Mouse (Mus musculus): ENCODE measurements around the gene Acad10.
A peak's percentile ranks its signal among the peaks of the same experiment; 100 is the strongest.
"Not testable (repeated sequence)": the region's sequence is repeated elsewhere in the genome, so short reads cannot be mapped to it uniquely, and the experiment has no call there.

Gene Acad10

DNA sequence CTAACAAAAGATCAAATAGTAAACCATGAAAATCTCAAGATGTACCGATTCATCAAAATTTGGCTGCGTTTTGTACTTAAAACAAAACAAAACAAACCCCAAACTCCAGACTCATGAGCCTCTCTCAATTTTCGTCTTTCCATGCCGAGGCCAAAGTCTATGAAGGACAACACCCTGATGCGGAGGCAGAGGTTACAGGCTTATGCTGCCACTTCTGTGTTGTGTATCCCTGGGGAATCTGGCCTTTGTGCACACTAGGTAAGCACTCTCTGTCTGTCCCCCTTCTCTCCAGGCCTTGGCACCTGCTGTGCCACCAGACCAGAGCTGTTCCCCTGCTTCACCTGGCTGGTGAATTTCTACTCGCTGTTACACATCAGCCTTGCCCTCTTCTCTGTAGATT lies 2.7 kb downstream of the Acad10 start:
- not testable (repeated sequence) for DNase-seq (ENCODE audit: low spot score)

DNA sequence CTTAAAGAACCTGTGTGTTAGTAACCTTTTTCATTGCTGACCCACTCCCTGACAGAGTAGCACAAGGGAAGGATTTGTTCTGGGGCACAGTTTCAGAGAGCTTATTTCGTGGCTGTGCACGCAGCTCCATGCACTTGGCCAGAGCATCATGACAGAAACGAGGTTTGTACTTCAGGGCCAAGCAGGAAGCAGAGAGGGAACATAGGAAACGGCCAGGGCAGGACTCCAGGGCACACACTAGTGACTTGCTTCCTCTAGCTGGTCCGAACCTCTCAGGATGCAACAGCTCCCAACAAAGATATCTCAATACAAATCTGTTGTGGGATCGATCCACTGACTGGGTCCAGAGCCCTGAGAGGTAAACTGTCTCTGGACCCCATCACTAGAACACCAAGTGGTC lies 3.4 kb downstream of the Acad10 start:
- not testable (repeated sequence) for DNase-seq (ENCODE audit: low spot score)

DNA sequence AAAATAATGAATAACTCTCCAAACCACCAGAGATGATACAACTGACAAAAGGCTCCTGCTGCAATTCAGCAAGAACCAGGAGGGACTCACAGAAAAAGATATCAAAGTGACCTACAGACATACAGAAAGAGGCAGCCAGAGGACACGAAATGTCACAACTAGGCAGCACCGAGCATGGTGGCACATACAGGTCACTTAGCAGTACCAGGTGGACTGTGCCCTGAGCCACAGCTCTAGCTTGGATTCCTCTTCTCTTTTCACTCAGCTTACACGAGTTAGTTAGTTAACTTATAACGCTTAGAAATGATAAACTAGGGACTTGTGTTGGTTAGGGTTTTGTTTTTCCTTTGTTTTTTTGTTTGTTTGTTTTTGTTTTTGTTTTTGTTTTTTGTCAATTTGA lies 5.8 kb downstream of the Acad10 start:
- DNase-seq (ENCODE audit: low spot score): no peak

DNA sequence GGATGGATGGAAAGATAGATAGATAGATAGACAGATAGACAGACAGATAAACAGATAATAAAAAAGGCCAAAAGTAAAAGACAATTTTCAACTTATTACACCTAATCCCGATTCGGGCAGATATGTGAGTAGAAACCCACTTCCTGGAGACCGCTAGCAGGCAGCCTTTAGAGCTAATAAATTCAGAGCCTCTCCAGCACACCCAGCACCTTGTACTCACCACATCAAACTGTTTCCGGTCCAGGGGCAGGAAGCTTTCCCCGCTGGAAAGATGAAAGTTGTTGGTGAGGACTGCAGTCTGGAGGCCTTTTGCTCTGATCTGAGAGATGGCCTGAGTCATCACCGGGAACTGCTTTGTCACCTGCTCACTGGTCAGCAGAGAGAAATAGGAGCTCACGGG lies 11.2 kb downstream of the Acad10 start:
- no peak for DNase-seq (ENCODE audit: low spot score)

DNA sequence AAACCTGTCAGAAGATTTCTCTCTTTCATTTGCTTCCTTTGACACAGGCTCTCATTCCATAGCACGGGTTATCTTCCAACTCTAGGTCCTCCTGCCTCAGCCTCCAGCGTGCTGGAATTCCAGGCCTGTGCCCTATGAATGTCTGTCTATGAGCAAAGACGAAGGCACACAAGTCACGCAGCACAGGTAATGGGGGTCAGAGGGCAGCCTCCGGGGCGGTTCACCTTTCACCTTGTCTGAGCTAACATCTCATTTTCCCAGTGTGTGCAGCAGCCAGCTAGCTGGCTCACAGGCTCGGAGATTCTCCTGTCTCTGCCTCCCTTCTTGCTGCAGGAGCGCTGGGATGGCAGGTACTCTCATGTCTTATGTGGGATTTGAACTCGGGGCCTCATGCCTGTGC lies 20.7 kb downstream of the Acad10 start:
- no peak for DNase-seq (ENCODE audit: low spot score)

DNA sequence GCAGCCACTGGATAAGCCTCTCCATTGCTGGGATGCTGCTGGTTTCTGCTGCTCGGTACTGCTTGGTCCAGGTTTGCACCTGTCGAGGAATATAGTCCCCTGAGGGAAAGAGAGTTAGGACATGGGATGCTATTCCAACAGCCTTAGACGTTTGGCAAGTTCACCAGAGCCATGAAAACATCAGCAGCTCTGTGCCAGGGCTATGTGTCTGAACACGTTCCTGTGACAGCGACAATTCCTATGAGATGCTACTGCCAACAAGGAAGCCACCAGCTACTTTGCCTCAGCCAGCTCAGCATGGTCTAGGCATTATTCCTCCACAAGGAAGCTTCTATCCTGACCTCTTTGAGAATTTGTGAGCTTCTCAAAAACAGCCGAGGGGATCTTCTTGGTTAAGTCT lies 23.0 kb downstream of the Acad10 start:
- no peak for DNase-seq (ENCODE audit: low spot score)

DNA sequence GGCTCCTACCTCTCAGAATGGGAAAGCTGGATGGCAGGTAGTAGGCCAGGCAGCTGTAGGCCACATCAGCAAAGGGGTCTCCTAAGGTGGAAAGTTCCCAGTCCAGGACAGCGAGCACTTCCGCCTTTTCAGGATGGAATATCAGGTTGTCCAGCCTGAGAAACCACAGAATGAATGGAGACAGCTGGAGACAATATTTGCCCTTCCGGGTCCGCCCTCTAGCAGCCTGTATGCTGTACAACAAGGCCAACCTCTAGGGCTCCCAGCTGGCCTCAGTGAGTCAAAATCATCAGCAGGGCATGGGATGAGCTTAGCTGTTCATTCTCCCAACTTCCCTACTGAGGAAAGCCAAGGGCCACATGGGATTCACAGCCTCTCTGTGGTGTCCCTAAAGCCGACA lies 25.6 kb downstream of the Acad10 start:
- no peak for DNase-seq (ENCODE audit: low spot score)

DNA sequence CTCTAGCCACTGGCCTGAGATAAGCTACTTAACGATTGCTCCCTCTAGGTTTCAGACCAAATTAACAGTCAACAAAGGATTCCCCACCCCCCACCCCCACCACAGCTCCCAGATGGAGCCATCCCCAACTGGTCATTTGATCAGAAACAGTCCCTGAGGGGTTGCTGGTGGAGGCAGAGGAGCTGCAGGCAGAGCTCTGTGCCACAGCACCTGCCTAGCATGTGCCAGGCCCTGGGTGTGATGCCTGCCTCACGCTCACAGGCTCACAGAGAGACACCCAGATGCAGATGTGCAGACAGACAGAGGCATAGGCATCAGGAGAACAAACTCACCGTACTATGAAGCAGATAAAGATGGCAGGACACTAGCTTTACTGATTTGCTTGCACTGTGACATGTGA lies 27.5 kb downstream of the Acad10 start:
- DNase-seq (ENCODE audit: low spot score): peak; percentile 33

DNA sequence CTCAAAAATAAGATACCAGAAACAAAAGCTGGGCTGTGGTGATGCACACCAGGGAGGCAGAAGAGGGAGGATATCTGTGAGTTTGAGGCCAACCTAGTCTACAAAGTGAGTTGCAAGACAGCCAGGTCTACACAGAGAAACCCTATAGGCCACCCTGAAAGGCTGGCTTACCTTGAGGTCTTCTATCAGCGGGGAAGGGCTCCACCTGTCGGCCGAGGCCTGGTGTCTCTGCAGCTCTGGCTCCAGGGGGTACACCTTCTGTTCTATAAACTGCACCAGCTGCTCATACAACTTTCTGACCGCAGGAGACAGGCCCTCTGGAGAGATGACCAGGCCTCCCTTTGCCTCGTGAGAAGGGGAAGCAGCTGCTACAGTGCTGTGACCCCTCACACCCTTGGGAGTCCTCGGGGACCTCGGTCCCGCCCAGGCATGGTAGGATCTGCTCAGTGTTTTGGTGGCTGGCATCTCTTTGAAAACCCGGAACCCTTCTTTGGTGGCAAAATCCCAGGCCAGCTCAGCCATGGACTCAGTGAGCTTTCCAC lies 29.1 kb downstream of the Acad10 start:
- DNase-seq (ENCODE audit: low spot score): peak; percentile 42

DNA sequence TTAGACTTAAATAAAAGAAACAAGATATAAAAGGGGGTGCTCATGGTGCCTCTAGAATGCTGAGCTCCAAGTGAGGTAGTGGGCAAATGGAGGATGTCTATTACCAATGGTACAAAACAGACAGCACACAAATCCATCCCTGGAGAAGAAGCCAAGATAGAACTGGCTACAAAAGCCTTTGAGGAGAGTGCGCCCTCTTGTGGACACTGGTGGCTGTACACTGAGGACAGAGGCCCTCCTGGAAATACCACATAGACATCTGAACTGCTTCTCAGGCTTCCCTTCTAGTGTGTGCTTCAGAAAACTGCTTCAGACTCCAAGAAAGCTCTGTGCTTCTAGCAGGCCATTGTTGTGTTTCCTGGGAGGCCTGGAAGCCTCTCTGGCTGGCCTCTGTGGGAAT lies 32.4 kb downstream of the Acad10 start:
- DNase-seq (ENCODE audit: low spot score): peak; percentile 91

DNA sequence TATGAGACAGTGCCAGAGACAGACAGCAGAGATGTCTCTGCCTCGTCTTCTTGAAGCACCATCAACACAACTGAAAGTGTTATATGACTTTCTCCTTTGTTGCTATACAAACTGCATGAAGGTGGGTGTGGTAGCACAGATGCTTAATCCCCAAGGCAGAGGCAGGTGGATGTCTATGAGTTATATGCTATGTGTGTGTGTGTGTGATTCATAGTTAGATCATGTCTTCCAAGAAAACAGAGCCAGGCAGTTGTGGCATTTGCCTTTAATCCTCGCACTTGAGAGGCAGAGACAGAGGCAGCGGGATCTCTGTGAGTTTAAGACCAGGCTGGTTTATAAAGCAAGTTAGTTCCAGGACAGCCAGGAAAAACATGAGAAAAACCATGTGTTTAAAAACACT lies 37.1 kb downstream of the Acad10 start:
- DNase-seq (ENCODE audit: low spot score): no peak

DNA sequence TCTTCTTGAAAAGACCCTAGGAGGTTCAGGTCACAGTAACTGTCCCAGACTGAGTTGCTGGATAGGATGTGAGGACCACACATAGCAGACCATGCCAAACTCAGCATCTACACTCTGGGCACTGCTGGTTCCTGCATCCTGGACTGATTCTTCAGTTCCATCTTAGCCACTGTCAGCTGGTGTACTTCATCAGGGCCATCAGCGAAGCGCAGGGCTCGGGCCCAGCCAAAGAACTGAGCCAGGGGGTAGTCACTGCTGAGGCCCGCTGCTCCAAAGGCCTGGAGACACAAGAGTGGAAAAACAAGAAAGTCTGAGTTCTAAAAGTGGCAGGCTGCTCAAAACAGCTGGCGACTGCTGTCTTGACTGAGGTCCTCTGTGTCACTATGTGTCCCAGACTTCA lies 39.2 kb downstream of the Acad10 start:
- DNase-seq (ENCODE audit: low spot score): no peak

DNA sequence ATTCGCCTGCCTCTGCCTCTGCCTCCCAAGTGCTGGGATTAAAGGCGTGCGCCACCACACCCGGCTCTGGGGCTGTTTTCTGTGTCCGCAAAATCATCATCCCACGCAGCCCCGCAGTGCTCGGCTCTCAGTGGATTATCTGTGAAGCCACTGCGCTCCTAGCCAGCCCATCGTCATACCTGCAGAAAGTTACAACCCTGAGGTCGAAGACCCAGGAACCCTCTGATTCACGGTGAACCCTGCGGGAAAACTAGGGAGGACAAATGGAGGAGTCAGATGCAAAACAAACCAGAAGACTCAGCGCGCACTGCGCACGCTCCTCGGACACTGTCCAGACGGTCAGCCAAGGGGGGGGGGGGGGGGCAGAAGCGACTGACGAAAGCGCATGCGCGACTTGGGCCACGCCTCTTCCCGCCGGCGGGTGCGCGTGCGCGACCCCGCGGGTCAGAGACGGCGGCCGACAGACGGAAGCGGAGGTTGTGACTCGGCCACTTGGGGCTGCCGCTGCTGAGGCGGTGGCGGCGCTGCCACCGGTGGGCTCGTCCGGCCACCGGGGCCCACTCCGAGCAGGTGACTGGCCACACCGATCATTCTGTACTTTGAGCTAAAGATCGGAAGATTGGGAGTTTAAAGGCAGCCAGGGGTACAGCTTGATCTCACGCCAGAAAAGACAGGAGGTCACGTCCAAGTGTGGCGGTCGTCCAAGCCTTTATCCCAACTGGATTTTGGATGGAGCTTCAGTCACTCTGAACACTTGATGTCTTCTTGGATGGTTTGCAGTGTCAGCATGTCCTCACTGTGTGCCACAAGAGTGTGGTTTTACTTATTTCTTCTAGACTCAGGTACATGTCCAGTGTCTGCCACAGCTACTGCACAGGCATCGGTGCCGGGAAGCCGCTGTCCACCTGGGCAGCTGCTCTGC lies 41.5 kb downstream of the Acad10 start, which contains the start of gene Acad12:
TSS of gene Acad12 (minus strand) at position 347 of the 922 bp plus-strand sequence.
- DNase-seq (ENCODE audit: low spot score): peak; percentile 92

DNA sequence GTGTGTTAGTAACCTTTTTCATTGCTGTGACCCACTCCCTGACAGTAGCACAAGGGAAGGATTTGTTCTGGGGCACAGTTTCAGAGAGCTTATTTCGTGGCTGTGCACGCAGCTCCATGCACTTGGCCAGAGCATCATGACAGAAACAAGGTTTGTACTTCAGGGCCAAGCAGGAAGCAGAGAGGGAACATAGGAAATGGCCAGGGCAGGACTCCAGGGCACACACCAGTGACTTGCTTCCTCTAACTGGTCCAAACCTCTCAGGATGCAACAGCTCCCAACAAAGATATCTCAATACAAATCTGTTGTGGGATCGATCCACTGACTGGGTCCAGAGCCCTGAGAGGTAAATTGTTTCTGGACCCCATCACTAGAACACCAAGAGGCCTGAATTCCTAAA lies 45.4 kb downstream of the Acad10 start:
- DNase-seq (ENCODE audit: low spot score): not testable (repeated sequence)

DNA sequence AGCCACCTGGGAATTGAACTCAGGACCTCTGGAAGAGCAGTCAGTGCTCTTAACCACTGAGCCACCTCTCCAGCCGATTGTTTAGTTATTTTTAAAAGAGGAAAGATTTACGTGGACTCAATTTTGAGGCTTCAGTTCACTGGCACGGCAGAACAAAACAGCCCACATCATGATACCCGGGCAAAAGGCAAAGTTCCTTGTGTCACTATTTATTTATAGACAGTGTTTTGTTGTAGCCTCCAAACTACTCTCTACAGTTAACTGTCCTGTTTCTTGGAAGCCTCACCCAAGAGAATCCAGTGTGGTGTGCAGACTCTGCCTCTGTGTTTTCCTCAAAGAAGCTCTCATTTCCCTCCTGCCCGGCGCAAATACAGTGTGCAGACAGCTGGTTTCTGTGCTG lies 48.3 kb downstream of the Acad10 start:
- no peak for DNase-seq (ENCODE audit: low spot score)

DNA sequence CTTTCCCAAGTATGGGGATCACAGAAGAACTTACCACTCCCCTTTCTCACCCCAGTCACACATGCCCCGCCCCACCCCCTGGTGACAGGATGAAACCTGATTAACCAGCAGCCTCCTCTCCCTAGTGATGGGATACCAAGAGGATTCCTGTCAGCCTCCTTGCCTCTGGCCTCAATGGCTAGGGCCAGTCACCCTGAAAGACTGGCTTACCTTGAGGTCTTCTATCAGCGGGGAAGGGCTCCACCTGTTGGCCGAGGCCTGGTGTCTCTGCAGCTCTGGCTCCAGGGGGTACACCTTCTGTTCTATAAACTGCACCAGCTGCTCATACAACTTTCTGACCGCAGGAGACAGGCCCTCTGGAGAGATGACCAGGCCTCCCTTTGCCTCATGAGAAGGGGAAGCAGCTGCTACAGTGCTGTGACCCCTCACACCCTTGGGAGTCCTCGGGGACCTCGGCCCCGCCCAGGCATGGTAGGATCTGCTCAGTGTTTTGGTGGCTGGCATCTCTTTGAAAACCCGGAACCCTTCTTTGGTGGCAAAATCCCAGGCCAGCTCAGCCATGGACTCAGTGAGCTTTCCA lies 50.7 kb downstream of the Acad10 start:
- not testable (repeated sequence) for DNase-seq (ENCODE audit: low spot score)

DNA sequence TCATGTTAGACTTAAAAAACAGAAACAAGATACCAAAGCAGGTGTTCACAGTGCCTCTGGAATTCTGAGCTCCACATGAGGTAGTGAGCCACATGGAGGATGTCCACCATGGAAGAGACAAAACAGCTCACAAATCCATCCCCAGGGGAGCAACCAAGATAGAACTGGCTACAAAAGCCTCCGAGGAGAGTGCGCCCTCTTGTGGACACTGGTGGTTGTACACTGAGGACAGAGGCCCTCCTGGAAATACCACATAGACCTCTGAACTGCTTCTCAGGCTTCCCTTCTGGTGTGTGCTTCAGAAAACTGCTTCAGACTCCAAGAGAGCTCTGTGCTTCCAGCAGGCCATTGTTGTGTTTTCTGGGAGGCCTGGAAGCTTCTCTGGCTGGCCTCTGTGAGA lies 54.2 kb downstream of the Acad10 start:
- peak; percentile 92 for DNase-seq (ENCODE audit: low spot score)

DNA sequence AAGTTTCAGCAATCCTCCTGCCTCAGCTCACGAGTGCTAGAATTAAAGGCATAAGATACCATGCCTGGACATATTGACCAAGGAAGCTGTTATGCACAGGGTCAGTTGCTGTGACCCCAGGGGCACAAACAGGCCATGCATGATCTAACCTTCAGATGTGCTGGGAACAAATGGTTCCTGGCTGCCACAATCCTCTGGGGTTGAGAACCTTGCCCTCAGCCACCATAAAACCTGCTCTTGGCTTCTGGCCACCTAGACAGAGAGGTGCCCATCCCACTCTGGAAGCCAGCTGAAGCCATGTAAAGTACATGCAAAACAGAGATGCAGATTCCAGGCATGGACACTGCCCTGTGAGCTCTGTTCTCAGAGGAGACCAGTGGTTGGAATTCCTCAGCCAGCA lies 56.5 kb downstream of the Acad10 start:
- not testable (repeated sequence) for DNase-seq (ENCODE audit: low spot score)

DNA sequence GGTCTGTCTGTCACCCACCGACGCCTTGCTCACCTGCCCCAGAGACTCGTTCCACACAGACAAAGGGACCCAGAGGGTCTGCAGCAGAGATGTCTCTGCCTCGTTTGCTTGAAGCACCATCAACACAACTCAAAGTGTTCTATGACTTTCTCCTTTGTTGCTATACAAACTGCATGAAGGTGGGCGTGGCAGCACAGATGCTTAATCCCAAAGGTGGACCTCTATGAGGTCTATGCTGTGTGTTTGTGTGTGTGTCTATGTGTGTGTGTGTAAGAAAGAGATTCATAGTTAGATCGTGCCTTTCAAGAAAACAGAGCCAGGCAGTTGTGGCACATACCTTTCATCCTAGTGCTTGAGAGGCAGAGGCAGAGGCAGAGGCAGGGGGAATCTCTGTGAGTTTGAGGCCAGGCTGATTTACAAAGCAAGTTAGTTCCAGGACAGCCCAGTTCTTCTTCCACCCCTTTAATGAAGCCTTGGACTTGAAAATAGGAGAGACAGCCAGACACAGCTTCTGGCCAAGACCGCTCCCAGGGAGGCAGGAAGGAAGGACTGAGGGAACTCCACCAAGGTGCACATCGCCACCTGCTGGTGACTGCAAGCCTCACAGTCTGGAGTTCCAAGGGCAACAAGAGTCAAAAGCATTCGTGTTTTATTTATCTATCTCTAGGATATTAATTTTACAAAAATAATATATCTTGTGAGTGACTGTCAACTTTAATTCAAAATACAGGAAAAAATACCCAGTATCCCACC lies 58.6 kb downstream of the Acad10 start:
- peak; percentile 91 for DNase-seq (ENCODE audit: low spot score)

DNA sequence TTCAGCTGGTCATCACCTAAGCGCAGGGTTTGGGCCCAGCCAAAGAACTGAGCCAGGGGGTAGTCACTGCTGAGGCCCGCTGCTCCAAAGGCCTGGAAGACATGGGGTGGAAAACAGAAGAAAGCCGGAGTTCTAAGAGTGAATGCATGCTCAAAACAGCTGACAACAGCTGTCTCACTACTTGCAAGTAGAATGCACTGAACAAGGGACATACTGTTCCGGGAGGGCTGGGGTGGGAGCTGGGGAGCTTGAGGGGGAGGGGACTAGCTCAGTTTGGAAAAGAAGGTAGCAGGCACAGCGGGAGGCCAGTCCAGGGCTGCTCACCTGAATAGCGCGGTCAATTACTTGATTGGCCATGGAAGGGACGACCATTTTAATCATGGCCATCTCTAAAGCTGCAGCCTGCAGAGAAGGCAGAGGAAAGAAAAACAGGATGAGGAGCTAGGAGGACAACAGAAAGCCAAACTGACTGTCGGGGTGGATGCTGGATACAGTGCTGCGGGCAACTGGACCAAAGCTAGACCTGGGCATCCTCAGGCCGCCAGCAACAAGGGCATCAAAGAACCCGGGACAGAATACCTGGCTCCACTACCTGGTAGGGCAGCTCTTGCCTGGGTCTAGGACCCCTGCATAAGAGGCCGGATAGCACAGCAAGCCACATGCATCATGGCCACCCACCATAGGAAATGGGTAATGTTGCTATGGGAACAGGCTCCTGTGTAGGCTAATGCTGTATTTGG lies 61.3 kb downstream of the Acad10 start:
- no peak for DNase-seq (ENCODE audit: low spot score)

DNA sequence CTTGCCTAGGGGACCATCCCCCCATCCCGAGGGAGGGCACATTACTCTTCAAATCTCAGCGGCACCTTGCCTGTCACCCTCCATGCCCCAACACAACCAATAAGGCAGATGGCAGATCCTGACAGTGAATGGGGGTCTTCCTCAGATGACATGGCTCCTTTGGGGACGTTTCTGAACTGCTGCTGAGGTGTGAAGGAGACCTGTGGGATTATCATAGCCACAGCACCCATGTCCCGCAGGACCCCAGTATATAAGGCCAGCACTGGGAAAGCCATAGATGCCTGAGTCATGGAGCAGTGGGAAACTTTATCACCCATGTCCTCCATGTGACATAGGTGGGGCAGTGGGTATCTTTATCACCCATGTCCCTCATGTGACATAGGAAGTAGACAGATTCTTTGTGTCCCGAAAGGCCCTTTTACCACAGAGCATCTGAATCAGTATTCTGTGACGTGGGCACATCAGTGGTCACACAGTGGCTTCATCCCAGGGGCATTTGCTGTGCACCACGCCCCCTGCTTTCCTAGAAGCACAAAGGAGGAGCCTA lies 62.2 kb downstream of the Acad10 start:
- DNase-seq (ENCODE audit: low spot score): no peak

DNA sequence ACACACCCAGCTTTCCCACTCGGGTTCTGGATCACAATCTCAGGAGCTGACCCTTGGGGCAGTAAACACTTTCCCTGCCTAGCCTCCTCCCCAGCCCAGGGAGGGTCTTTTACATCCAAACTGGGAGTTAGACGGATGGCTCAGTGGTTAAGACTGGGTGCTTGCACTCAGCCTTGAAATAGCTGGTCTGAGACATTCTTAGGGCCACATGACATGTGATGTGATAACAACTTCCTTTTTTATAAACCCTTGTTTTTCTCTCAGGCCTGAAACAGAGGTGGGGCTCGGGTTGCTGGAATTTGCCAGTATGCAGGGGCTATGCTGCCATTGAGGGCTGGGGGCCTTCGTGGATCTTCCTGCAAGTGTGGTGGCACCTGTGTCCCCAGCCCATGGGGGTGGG lies 63.0 kb downstream of the Acad10 start:
- no peak for DNase-seq (ENCODE audit: low spot score)
